Mouse (Mus musculus): ENCODE data around the gene Aldh8a1.

Aldh8a1 gene

DNA sequence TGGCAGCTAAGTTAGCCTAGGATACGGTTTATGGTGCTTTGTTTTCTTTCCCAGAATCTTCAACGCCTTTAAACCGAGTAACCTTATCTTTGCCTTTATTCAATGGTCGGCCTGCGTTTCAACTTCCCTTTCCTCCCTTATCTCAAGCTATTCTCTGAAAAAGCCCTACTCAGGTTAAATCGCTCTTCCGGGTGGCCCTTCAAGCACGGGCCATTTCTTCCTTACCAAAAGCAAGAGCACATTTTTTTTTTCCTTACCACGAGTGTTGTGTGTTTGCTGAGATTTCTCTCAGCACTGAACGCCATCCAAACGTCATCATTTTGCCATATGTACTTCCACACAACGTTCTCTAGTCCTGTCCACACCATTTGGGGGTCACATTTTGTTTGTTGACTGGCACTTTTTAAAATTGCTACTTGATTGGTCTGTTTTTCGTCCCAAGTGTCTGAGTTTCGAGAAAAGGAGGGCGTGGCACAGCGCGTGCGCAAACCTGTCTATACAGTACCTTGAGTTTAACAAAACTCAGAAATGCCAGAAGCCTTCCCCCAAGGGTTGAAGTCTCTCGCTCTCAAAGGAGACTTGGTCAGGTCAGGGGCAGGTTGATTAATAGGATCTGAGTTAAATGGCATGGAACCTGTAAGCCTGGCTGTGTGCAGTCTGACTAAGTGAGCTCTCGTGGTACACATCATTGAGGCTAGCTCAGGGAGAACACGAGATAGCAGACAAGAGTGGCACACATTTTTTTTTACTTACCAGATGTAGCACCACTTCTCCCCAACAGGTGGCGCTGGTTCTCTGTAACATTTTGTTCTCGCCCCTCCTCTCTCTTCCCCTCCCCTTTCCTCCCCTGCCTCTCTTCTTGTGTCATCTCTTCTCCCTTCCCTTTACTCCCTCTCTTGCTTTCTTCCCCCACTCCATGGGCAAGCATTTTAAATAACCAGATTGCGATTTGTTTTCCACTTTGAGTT is 43.6 kb downstream of the Aldh8a1 start:
- peak; percentile 23 for DNase-seq

DNA sequence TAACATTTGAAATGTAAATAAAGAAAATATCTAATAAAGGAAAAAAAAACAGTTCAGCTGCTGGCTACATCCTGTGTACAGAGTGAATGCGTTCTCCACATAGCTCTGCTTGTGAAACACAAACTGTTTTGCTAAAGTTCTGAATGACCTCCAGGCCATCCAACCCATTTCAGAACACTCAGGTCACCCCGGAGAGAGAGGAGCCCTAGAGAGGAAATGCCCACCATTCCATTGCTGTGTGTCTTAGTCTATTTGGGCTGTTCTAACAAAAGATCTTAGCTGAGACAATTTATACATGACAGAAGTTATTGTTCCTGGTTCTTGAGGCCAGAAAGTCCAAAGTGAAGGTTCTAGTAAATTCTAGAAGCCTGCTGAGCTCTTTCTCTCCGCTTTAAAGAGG is 49.4 kb downstream of the Aldh8a1 start:
- DNase-seq, result no peak

DNA sequence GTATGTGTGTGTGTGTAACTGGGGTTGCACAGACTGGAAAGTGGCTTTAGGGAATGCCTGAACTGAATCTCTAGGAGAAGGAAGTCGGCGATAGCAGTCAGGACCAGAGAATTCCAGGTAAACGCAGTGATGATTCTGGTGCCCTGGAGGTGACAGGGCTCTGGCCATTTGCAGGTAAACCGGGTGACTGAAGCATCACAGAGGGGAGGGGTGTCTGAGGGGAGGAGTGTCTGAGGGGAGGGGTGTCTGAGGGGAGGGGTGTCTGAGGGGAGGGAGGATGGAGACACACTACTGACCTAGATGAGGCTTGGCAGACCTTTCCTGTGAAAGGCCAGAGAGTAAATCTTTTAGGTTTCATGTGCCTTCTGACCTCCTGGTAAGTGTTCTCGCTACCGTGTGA is 50.9 kb downstream of the Aldh8a1 start:
- no peak for DNase-seq

DNA sequence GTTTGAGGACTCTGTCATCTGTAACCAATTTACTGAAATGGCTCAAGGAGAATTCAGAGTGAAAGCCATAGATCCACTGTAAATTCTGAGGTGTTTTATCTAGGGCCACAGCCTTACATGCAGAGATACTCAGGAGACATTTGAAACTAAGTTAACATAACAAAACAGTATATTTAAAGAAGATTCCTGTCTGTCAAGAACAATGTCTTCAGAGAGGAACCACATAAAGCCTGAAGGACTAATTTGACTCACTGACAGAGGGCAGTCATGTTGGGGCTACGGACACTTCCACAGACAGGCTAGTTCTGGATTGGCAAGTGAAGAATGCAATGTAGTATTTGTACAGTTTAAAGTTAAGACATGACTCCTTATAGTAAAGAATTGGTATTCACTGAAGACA is 62.2 kb downstream of the Aldh8a1 start:
- no peak for DNase-seq

DNA sequence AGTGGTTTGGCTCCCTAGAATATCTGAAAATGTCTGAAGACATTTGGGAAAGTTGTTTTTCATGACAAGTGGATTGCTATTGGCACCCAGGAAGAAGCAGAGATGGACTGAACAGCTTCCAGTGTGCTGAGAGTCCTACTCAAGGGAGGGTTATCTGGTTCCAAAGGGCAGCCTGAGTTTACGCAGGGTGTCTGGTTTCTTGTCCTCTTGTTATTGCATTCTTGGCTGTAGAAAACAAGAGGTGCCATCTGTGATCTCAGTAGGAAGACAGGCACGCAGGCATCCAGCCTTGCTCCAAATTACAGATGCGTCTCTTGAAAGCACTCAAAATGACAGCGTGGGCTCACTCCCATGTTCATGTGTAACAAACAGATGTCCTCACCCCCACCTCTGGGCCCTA is 63.9 kb downstream of the Aldh8a1 start:
- DNase-seq, result no peak

DNA sequence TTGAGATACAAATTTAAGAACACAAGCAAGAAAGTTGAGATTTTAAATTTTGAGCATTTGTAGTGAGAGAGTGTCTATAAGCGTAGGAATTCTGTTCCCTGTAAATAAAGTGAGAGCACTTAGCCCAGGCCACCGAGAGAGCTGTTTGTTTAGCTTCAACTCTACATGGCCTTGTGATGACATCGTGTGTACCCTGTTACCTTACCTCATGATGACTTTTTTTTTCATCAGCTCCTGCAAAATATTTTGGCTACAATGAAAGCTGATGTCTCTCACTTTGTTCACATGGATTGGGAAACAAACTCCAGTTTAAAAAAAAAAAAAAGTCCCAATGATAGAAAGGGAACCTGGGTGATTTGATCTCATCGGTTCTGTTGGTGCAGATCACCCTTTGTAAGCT is 64.6 kb downstream of the Aldh8a1 start:
- no peak for DNase-seq

DNA sequence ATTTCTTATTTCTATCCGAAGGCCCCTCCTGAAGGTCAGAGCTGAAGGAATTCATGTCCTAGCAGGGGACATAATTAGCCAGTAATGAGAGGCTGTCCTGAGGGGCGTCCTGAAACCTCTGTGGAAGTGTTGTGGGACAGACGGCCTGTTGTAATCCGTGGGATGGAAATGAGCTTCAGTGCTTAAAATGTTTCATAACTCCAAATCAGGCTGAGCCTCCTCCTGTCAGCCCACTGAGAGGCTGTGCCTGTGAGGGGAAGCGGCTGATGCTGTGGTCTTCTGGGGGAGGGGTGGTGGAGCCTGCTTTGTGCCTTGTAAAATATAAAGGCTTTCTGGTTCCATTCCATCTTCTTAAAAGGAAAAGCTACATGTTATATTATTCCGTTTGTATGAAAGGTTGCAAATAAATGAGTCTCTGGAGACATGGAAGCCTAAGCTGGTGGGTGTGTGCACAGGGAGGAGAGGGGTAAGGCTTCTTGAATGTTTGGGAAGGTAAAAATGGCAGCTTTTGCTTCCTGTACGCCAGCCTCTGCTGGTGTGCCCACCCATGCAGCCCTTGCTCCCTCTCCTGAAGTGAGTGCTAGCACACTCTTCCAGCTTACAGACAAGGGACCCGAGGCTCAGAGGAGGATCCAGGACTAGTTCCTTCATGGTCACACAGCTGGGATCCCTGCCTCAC is 66.7 kb downstream of the Aldh8a1 start:
- DNase-seq, result peak; percentile 62

DNA sequence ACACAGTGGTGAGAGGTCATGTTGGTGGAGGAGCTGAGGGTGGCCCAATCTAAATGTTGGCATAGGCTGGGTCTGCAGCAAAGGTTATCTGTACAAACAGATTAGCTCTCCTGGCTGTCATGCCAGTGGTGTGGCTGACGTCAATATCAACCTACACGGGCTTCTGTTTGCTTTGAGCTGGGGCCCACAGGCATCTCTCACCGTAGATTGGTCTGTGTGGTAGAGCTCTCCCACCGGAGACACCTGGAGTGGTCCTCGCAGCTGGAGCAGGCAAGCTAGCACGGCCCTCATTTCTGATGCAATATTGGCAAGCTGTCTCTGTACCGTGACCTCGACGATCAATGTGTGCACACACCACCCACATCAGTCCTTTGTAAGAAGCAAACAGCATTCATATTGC is 67.3 kb downstream of the Aldh8a1 start:
- no peak for DNase-seq
